Mouse (Mus musculus) layer of hippocampus, adult 8-10 months (tissue): ENCODE measurements at regions not wholly inside any gene's neighbourhood (a gene's known extent, or its start where the extent isn't known, plus 50 kb on each side); places are given as distances from the start of the nearest gene placed in this dataset.
A peak's percentile ranks its signal among the peaks of the same experiment; 100 is the strongest.
"Not testable (repeated sequence)": the region's sequence is repeated elsewhere in the genome, so short reads cannot be mapped to it uniquely, and the experiment has no call there.

Source experiments
- DNase-seq, 2 experiments: peaks; one replicate each; pipeline ENCODE4 v3.0.0; 2022; ENCODE audit warnings: low spot score in 2 of 2

- DNase-seq, result no peak
Observed at GRCm38 (mm10) chr5:148820476-148820875, 108.6 kb downstream of the Katnal1 start.

- no peak for DNase-seq
Observed at GRCm38 (mm10) chr5:148819423-148819822, 109.7 kb downstream of the Katnal1 start.

DNA sequence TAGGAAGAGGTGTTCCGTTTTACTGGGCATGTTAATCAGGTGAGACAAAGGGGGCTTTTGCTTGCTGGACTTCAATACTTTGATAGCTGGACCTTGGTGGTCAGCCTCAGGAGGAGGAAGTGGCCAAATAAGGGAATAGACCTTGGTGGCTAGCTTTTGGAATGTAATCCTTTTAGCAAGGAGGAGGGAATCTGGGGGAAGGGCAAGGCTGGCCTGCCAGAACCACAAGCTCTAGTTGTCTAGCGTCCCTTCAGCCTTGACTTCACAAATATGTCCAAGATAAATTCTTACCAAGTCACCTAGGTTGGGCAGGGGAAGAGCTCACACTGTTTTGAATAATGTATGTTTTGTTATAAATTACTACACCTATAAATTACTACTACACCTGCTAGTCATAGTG, 110.4 kb downstream of the Katnal1 start:
- no peak for DNase-seq

GRCm38 (mm10) chr5:148812840-148813239, 116.3 kb downstream of the Katnal1 start:
- no peak for DNase-seq

- DNase-seq, result peak in 1 of 2 experiments; percentile 57
Observed at GRCm38 (mm10) chr5:148812016-148812415, 117.1 kb downstream of the Katnal1 start.

DNA sequence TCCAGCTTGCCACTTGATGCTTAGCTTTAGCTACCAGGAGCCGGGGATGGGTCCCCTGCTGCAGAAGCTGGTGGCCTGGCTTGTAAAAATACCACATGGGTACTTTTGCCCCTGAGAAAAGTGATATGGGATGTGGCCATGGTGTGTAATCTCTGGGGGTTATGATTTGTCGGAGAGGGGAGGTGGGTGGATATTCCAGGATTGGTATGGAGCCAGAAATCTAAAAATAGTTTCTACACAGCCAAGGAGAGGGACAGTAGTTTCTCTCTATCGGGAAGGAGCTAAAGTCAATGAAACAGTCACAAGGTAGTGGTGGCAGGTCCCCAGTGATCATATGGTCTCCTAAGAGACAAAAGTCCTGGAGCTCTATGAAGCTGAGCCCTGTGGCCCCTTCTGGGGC, 119.6 kb downstream of the Katnal1 start:
- no peak for DNase-seq

DNA sequence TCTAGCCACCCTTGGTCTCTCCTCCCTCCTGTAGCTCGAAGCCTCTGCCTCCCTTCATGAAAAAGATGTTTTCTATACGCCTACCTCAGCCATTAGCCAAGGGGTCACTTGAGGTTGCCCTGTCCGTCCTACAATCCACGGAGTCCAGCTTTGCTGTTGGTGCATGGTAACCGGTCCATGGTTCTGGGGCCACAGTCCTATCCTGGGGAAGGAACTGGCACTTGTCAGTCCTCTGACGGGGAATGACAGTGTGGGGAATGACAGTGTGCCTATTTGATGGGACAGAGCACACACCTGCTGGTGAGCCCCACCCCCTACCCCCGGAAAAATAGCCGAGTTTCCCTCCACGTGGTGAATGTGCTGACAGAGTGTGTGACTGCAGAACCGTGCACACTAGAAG, 120.1 kb downstream of the Katnal1 start:
- no peak for DNase-seq

DNA sequence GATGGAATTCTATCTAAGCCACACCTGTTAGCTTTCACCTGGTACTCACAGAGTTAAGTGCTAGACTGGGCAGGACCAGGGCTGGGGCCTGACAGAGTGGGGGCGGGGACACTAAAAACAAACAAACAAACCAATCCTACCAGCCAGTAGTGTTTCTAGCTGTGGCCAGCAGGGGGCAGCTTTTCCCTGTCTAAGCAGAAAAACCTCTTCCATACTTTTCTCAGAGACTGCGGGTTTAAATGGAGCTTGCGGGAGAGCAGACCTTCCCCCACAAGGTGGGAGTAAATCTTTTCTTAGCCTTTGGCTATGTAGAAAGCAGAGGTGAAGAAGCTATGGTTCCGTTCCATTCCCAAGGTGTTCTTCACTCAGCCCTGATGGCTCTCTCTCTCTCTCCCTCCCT, 120.7 kb downstream of the Katnal1 start:
- peak; percentile 30 to 70 for DNase-seq

- no peak for DNase-seq
Observed at GRCm38 (mm10) chr5:148807612-148808011, 121.5 kb downstream of the Katnal1 start.

DNA sequence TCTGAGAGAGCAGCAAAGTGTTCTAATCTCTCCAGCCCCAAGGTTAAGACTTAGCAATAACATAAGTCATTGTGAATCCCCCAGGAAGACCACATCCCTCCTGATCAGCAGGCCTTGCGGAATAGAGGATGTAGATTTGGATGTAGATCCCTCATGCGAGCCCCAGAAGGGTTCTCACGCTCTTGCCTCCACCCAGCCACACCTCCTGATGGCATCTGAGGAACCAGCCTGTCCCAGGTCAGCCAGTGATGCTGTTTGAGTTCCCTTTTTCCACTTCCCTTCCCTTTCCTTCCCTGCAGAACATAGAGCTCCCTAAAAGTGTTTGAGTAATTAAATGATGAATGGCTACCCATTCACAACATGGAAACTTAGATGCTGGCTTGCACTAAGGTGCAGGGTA, 124.1 kb downstream of the Katnal1 start:
- DNase-seq, result no peak

GRCm38 (mm10) chr5:148803772-148804171, 125.3 kb downstream of the Katnal1 start:
- DNase-seq, result no peak

GRCm38 (mm10) chr5:148802720-148803119, 126.4 kb downstream of the Katnal1 start:
- DNase-seq, result no peak

DNA sequence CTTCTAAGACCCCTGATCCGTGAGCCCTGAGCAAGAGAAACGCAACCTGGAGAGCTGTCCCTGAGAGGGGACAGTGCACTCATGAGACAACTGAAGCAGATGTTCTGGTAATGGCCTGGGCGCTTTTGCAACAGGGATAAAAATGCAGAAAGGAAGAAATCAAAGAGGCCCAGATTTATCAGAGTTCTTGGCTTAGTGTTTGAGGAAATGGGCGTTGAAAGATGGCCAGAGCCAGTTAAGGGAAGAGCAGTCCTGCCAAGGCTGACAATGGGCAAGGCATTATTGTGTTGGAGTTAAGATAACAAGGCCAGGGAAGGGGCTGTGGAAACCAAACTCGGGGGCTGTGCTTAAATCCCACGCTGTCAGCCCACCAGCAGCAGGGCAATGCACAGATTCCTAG, 130.6 kb downstream of the Katnal1 start:
- DNase-seq, result no peak

- DNase-seq, result no peak
Observed at GRCm38 (mm10) chr5:148796072-148796471, 133.0 kb downstream of the Katnal1 start.

DNA sequence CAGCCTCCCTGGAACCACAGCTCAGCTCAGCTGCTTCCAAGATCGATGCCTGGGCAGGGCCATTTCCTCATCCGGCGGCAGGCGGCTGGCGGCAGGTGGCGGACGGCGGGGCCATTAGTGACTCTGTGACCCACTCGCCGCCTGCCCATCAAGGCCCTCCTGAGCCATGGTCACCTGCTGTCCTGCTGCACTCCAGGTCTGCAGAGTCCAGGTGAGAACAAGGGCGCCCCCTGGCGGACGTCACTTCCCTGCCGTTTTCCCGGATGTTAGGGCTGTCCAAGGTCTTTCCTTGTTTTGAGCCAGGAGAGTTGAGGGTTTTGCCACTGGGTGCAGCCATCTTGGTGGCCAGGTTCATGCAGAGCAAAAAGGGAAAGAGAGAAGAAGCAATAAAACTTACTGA, 134.7 kb downstream of the Katnal1 start:
- DNase-seq, result peak in 1 of 2 experiments; percentile 47

DNA sequence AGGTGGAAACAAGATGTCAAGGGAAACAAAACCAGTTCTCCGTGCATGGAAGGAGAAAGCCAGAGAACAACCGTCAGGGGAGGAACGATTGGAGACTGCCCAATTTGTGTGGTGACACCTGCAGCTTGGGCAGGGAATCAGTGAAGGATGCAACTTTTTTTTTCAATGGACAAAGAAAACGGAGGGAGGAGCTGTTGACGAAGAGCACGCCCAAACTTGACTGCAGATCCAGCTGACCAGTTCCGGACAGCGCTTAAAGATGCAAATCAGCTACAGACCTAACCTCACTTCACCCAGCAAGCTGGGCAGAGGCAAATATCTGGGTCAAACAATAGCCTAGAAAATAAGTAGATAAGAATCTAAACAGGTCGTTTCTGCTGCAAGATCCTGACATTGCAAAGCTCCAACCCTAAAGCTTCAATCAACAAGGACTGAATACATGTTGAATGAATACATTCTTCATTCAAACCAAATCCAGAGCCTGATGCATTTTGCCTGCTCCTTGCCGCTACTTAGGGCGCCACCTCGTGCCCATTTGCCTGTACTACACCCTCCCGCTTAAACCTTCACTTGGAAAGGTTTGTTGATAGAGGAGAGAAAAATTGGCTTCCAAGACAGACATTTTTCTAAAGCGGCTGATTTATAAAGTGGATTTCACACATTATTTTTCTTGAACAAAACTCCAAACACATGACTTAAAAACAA, 136.2 kb downstream of the Katnal1 start:
- DNase-seq, result peak; percentile 65 to 91

GRCm38 (mm10) chr5:148791651-148792050, 137.5 kb downstream of the Katnal1 start:
- no peak for DNase-seq

DNA sequence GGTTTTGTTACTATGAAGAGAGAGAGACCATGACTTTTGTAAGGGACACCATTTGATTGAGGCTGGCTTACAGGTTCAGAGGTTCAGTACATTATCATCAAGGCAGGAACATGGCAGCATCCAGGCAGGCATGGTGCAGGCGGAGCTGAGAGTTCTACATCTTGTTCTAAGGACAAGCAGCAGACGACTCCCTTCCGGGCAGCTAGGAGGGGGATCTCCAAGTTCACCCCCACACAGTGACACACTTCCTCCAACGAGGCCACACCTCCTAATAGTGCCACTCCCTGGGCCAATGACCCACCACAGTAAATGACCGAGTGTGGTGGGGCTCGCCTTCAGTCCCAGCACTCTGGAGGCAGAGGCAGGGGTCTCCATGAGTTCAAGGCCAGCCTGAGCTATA, 138.8 kb downstream of the Katnal1 start:
- not testable (repeated sequence) for DNase-seq

DNA sequence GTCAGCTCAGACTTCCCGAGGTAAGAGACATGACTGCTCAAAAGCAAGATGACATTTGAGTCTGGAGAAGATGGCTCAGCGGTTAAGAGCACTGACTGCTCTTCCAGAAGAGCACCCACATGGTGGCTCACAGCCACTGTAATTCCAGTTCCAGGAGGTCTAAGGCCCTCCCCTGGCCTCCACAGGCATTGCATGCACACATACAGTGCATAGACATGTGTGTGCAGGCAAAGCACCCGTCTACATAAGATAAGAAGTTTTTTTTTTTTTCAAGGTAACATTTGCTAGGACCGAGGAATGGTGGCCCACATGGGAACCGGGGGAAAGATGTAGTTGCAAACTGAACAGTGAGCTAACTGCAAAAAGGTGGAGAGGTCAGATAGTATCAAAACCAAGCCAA, 139.3 kb downstream of the Katnal1 start:
- no peak for DNase-seq

DNA sequence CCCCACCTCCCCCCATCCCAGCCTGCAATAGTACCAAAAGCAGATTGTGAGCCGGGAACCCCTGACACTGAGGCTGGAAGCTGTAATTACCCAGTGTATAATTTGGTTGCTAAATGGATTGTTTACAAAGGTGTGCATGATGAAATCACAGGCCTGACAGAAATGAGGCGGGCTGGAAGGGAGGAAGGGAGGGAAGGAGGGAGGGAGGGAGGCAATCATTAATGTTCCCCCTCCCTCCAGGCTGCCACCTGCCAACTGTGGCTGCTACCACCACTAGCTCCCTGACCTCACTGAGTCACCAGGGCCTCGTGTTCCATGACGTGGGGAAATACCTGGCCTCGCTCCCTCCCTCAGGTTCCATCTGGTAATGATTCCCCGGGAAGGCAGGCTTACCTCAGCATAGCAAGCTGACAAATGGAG, 140.0 kb downstream of the Katnal1 start:
- no peak for DNase-seq

DNA sequence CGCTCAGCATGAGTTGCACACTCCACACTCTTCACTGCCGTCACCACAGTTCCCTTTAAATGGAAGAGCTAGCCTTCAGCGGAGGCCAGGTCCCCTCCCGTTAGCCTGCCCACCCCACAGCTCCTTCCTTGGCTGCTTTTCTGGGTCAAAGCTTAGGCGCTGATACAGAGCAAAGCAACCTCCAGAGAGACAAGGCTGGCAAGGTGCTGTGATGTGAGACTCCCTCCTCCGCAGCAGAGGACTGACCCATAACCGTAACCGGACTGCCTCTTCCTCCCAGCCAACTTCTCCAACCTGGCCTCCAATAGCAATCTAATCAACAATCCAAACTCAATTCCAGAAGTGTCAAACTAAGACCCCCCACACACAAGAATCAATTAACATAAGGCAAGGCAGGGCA, 140.4 kb downstream of the Katnal1 start:
- no peak for DNase-seq

DNA sequence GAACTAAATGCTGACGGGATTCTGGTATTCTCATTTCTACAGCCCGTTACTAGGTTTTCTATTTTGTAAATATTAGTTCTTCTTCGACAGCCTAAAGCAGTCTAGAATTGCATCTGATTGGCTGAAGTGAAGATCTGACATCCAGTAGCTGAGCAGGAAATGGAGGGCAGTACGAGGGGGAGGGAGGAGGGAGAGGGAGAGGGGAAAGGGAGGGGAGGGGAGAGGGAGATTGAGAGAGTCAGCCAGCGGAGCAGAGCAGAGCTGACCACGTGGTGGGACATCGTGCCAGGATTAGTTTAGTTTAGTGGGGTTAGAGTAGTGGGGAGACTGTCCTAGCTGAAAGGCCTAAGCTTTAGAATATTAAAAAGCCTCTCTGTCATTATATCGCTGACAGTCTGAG, 141.8 kb downstream of the Katnal1 start:
- DNase-seq, result no peak

DNA sequence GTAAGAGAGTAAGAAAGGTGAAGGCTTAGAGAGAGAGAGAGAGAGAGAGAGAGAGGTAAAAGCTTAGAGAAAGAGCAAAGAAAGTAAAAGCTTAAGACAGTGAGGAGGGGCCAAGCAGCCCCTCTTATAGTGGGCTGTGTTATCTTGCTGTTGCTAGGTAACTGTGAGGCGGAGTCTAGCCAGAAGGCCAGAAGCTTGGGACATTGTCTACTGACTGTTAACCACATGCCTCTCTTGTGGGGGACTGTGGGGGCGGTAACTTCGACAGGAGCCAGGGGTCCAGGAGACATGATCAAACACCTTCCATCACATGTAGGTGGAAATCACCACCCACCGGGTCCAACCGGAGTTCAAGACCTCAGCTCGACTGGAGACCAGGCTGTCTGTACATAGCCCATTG, 148.0 kb downstream of the Katnal1 start:
- not testable (repeated sequence) for DNase-seq
